Mouse (Mus musculus): Measurements from ENCODE around the gene Wdr25. TPM values are rescaled to one million over a fixed set of nuclear protein-coding genes. Genes with fewer than 3 reads are reported as not detected.

Gene Wdr25
- polyA plus RNA-seq, 1 experiment from 2014 or later: 8.6 TPM

DNA sequence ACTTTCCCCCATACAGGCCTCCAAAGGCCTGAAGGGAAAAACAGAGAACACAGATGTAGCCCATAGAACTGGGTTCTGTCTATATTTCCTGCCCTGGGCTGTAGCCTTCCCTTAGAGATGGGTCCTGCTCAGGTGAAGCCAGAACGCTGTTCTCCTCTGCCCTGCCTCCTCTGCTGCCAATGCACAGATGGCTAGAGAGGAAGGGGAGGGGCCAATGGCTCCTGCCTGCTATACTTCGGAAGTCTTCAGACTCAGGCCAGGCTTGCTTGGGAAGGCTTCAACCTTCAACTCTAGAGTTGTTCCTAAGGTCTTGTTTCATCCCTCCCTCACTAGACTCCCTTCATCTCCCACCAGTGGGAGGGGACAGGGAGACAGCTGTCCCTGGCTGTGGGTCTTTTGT, 176.3 kb downstream of the Wdr25 start:
- no peak overlapping the region for H3K9ac ChIP-seq (replicated peaks; ENCODE audit: low read depth, low read length)

DNA sequence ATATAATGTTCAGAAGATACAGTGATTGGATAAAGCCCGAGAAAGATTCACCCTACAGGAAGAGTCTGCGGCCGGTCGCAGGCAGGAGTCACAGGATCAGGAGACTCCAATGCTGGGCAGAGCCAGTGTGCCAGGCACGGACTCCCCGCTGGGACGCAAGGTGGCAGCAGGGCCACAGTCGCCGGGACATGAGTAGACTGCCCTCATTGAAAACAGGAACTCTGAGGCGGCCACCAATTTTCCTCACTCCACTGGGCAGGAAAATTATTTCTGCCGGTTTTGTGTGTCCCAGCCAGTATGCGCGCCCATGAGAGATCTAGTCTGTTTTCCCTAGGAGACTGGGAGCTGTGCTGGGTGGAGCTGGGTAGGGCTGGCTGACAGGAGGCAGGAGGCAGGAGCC, 177.8 kb downstream of the Wdr25 start:
- Histone ChIP-seq H3K36me3 (ENCODE audit: control insufficient read depth, insufficient read depth) (no peaks in the 10 kb centered on the region), H3K9me3 (ENCODE audit: control insufficient read depth, low read length) (no peaks in the 10 kb centered on the region), H3K4me1 (replicated peaks; ENCODE audit: control insufficient read depth, insufficient read depth, low read length) (peaks cover 16% of the 10 kb centered on the region), H3K4me2 (ENCODE audit: low read length) (no peak overlapping the region), H3K27me3 (replicated peaks; ENCODE audit: control insufficient read depth, insufficient read depth, low read length) (no peaks in the 10 kb centered on the region), H3K4me3 (replicated peaks; ENCODE audit: low read length) (no peak overlapping the region), H3K9ac (replicated peaks; ENCODE audit: low read depth, low read length) (no peak overlapping the region), H3K27ac (ENCODE audit: low read length) (no peak overlapping the region)
- ATAC-seq: no peak
- 82% methylated on average over 13 of the region's 13 CpGs for WGBS

More for the DNA sequence above, 176.3 kb downstream of the Wdr25 start:
- Histone ChIP-seq H3K4me2 (ENCODE audit: low read length) (no peak overlapping the region), H3K9me3 (ENCODE audit: control insufficient read depth, low read length) (no peaks in the 10 kb centered on the region), H3K27me3 (replicated peaks; ENCODE audit: control insufficient read depth, insufficient read depth, low read length) (no peaks in the 10 kb centered on the region), H3K4me1 (replicated peaks; ENCODE audit: control insufficient read depth, insufficient read depth, low read length) (peaks cover 16% of the 10 kb centered on the region), H3K36me3 (ENCODE audit: control insufficient read depth, insufficient read depth) (no peaks in the 10 kb centered on the region), H3K4me3 (replicated peaks; ENCODE audit: low read length) (no peak overlapping the region), H3K27ac (ENCODE audit: low read length) (no peak overlapping the region)
- 40% methylated on average over 2 of the region's 2 CpGs for WGBS
- ATAC-seq: no peak

GRCm38 (mm10) chr12:109074106-109074505, 180.7 kb downstream of the Wdr25 start:
- no peak overlapping the region for H3K4me3 ChIP-seq (replicated peaks; ENCODE audit: low read length)
- H3K27me3 ChIP-seq (replicated peaks; ENCODE audit: control insufficient read depth, insufficient read depth, low read length): no peaks in the 10 kb centered on the region
- 82% methylated on average over 6 of the region's 6 CpGs for WGBS
- no peaks in the 10 kb centered on the region for H3K36me3 ChIP-seq (ENCODE audit: control insufficient read depth, insufficient read depth)
- H3K4me2 ChIP-seq (ENCODE audit: low read length): no peak overlapping the region
- no peaks in the 10 kb centered on the region for H3K9me3 ChIP-seq (ENCODE audit: control insufficient read depth, low read length)
- no peak overlapping the region for H3K27ac ChIP-seq (ENCODE audit: low read length)
- H3K4me1 ChIP-seq (replicated peaks; ENCODE audit: control insufficient read depth, insufficient read depth, low read length): no peaks in the 10 kb centered on the region
- no peak for ATAC-seq
- H3K9ac ChIP-seq (replicated peaks; ENCODE audit: low read depth, low read length): no peak overlapping the region

- Histone ChIP-seq H3K9me3 (ENCODE audit: control insufficient read depth, low read length) (no peaks in the 10 kb centered on the region), H3K4me2 (ENCODE audit: low read length) (no peak overlapping the region), H3K36me3 (ENCODE audit: control insufficient read depth, insufficient read depth) (no peaks in the 10 kb centered on the region), H3K4me1 (replicated peaks; ENCODE audit: control insufficient read depth, insufficient read depth, low read length) (no peaks in the 10 kb centered on the region), H3K27me3 (replicated peaks; ENCODE audit: control insufficient read depth, insufficient read depth, low read length) (no peaks in the 10 kb centered on the region), H3K9ac (replicated peaks; ENCODE audit: low read depth, low read length) (no peak overlapping the region), H3K27ac (ENCODE audit: low read length) (no peak overlapping the region), H3K4me3 (replicated peaks; ENCODE audit: low read length) (no peak overlapping the region)
- ATAC-seq: no peak
- WGBS: 81% methylated on average over 2 of the region's 2 CpGs
These were observed 181.4 kb downstream of the Wdr25 start for GRCm38 (mm10) chr12:109074777-109075285.

- no peak for ATAC-seq
- no peak overlapping the region for H3K27ac ChIP-seq (ENCODE audit: low read length)
- no peak overlapping the region for H3K4me3 ChIP-seq (replicated peaks; ENCODE audit: low read length)
- no peaks in the 10 kb centered on the region for H3K36me3 ChIP-seq (ENCODE audit: control insufficient read depth, insufficient read depth)
- WGBS: 82% methylated on average over 6 of the region's 6 CpGs
- no peaks in the 10 kb centered on the region for H3K27me3 ChIP-seq (replicated peaks; ENCODE audit: control insufficient read depth, insufficient read depth, low read length)
- no peak overlapping the region for H3K9ac ChIP-seq (replicated peaks; ENCODE audit: low read depth, low read length)
- H3K9me3 ChIP-seq (ENCODE audit: control insufficient read depth, low read length): no peaks in the 10 kb centered on the region
- no peak overlapping the region for H3K4me2 ChIP-seq (ENCODE audit: low read length)
- H3K4me1 ChIP-seq (replicated peaks; ENCODE audit: control insufficient read depth, insufficient read depth, low read length): no peaks in the 10 kb centered on the region
These were observed 183.6 kb downstream of the Wdr25 start for GRCm38 (mm10) chr12:109077036-109077435.

Other genes starting within 250 kb of the Wdr25 start
- gene Degs2, start 191.3 kb upstream of the Wdr25 start, polyA plus RNA-seq (2015; fragmentation: Nextera tagmentation; extraction: Ambion mirVana): 1.6 and 2.6 TPM in 2 replicates
- gene Yy1, start 100.7 kb upstream of the Wdr25 start, polyA plus RNA-seq (2015; fragmentation: Nextera tagmentation; extraction: Ambion mirVana): 14.0 and 15.3 TPM in 2 replicates
- 27.6 and 28.6 TPM in 2 replicates for gene Slc25a29, start 57.7 kb upstream of the Wdr25 start, polyA plus RNA-seq (2015; fragmentation: Nextera tagmentation; extraction: Ambion mirVana)
- 13.5 and 19.1 TPM in 2 replicates for gene Slc25a47, start 57.6 kb upstream of the Wdr25 start, polyA plus RNA-seq (2015; fragmentation: Nextera tagmentation; extraction: Ambion mirVana)
- 113 and 114 TPM in 2 replicates for gene Wars, start 543 bp downstream of the Wdr25 start, polyA plus RNA-seq (2015; fragmentation: Nextera tagmentation; extraction: Ambion mirVana)
- gene Begain, start 174.6 kb downstream of the Wdr25 start, polyA plus RNA-seq (2015; fragmentation: Nextera tagmentation; extraction: Ambion mirVana): 16.1 and 22.6 TPM in 2 replicates